Mouse (Mus musculus) retina, embryonic 14.5 days (tissue): ENCODE results near the gene Actl10.

Experiments
- DNase-seq: peaks from one replicate; pipeline ENCODE4 v3.0.0-alpha.2; 2015; ENCODE audit warnings: low spot score

Gene Actl10

DNA sequence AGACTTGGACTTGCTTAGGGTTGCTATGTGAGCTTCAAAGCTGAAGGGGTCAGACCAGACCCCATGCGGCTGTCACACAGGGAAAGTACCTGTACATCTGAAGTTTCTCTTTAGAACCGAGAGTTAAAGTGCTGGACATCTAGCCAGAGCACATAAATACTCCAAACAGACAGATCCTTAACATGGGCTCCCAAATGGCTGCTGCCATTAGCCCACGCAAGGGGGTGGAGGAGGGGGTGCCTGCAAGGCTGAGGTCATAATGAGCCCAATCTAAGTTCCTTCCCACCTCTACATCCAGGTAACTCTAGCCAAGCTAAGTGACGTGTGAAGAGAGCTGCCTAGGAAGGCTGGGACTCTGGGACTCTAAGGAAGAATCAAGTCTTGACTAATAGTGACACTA, at the start of gene Actl10:
TSS of gene Actl10 (plus strand) at position 301 of the 400 bp plus-strand sequence.
- no peak for DNase-seq

GRCm38 (mm10) chr2:154507076-154507475, 44.5 kb upstream of the Actl10 start:
- DNase-seq, result no peak

DNA sequence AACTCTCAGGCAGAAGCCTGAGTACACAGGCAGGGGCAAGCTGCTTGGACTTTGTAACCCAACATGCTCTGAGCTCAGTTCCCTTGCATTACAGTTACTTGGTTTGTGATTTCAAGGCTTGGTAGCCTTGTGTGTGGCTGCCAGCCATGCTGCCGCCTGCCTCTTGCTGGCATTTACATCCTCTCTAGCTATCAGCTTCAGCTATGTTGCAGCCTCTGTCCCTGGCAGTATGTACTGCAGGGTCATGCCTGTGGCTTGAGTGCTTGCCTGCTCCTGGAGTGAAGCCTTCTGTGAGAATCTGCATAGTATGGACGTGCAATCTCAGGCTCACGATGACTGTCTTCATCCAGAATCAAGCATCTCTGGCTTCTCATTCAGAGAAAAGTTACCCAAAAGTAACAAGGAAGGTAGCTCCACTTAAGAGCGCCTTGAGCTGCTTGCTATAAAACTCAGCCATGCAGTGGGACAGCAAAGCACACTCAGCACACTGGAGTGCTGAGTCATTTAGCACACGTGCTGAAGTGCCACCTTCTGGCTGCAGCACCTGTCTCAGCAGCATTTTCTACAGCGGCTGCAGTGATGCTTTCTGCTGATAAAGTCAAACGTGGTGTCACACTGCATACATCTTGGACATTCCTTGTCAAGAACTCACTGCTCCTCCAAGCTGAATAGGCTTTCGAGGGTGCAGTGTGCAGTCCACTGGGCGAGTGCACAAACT, 43.9 kb upstream of the Actl10 start:
- no peak for DNase-seq

DNA sequence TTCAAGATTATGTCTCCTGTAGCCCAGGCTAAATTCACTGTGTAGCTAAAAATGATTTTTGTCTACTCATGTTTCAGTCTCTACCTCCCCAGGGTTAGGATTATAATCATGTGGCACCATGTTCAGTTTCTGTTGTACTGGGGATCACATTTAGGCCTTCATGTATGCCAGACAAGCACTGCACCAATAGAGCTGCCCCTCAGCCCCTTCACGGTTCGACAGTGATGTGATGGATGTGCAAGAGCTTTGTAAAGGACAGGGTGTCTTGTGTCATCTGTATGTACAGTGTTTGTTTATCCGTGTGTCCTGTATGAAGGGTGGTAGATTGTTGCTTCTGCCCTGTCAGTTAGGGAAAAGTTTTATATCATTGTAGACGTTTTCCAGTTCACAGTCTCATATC, 43.1 kb upstream of the Actl10 start:
- DNase-seq, result no peak

DNA sequence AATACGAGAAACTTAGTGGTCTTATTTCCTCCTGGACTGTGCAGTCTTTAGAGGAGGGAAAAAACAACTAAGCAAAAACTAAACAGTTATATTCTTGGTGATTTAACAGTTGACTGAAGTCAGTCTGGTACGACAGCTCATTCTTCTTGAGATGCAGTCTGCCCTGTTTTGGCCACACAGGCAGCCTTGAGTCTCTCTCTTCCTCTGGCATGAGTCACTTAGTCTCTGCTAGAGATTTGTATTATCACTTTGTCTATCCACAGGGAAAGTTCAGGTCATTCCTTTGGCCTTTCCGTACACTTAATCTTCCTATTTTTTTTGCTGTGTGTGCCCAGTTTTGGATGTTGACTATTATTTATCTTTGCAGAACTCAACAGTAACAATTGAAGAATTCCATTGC, 41.4 kb upstream of the Actl10 start:
- no peak for DNase-seq

GRCm38 (mm10) chr2:154516944-154517343, 34.6 kb upstream of the Actl10 start:
- no peak for DNase-seq

GRCm38 (mm10) chr2:154517424-154517823, 34.2 kb upstream of the Actl10 start:
- DNase-seq, result no peak

- DNase-seq, result no peak
These were observed 30.1 kb upstream of the Actl10 start for GRCm38 (mm10) chr2:154521449-154521848.

DNA sequence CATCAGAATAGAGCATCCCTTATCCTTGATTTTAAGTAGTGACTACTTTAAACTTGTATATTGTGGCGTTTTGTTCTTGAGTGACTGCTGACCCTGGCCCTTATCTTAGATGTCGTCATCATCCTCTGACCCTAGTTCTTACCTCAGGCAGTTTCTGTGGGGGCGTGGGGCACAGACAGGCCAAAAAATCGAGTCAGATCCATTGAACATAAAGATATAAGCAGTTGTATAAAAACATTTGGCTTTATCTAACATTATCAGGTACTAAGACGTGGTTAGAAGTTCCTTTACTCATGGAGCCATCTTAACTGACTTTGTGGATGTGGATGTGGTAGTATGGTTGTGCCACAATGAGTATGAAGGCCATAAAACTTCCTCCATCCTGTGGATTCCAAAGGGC, 29.2 kb upstream of the Actl10 start:
- no peak for DNase-seq

- DNase-seq, result no peak
These were observed 26.3 kb upstream of the Actl10 start for GRCm38 (mm10) chr2:154525285-154525684.

GRCm38 (mm10) chr2:154526531-154526930, 25.0 kb upstream of the Actl10 start:
- no peak for DNase-seq

DNA sequence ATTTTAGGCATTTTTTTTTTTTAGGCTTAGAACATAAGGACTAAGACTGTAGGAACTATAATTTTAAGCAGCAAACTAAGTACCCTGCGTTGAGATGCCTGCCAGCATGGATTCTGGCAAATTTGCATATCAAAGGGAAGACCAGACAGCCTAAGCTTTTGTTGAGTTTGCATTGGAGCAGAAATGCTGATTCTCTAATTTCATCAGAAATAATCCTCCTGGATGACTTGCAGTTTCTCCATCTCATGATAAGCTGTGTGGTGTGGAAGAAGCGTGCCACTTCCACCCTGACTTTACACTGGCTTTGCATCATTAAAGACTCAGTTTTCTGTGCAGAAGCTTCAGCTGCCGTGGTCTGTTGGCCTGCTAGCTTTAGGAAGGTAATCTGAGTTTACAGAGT, 18.7 kb upstream of the Actl10 start:
- no peak for DNase-seq

GRCm38 (mm10) chr2:154534704-154535270, 16.8 kb upstream of the Actl10 start:
- no peak for DNase-seq

DNA sequence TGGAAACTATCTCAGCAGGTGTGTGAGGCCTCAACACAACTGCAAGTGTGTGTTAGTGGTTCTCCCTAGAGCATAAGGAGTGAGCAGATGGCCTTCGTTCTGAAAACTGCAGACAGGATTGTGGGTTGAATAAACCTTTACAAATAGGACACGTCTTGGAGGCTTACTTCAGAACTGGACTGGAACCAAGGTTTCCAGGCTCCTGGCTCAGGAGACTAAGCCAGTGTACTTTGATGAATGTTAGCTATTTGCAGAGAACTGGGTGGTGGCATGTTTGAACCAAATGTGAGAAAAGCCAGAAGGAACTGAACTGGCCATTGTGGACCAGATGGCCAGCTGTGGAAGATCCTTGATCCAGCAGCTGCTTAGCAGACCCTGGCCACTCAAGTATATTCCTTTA, 13.3 kb upstream of the Actl10 start:
- no peak for DNase-seq

DNA sequence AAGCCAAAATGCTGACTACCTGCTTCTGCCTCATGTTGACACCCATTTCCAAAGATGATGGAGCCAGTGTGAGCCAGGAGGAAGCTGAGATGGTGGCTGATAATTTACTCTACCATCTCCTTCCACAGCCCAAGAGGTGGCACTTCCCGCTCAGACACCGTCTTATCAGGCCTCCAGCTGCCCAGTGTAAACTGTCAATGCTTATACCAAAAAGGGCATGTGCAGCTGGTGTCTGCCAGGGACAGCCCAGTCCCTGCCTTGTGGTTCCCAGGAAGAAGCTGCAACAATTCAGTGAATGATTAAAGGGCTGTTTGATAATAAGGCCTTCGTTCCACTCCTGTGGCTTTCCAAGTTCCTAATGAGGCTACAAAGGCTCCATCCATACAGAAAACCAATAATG, 12.9 kb upstream of the Actl10 start:
- DNase-seq, result peak; percentile 38

DNA sequence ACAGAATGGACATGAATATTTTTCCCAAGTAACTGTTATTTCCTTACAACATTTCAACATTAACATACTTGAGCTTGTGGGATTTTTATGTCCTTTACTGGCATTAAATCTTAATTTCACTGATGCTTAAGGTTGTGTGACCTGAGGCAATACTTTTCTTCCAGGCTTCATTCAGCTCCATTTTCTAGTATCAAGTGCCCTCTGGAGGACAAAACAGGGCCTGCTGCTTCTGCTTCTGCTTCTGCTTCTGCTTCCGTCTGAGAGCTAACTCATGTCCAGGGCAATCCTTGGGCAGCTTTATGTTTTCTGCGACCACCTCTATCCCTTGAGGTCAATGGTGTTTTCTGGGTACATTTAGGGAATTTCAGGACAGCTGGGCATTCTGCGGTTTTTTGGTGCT, 11.9 kb upstream of the Actl10 start:
- DNase-seq, result peak; percentile 73

- no peak for DNase-seq
These were observed 9.9 kb upstream of the Actl10 start for GRCm38 (mm10) chr2:154541630-154542029.

DNA sequence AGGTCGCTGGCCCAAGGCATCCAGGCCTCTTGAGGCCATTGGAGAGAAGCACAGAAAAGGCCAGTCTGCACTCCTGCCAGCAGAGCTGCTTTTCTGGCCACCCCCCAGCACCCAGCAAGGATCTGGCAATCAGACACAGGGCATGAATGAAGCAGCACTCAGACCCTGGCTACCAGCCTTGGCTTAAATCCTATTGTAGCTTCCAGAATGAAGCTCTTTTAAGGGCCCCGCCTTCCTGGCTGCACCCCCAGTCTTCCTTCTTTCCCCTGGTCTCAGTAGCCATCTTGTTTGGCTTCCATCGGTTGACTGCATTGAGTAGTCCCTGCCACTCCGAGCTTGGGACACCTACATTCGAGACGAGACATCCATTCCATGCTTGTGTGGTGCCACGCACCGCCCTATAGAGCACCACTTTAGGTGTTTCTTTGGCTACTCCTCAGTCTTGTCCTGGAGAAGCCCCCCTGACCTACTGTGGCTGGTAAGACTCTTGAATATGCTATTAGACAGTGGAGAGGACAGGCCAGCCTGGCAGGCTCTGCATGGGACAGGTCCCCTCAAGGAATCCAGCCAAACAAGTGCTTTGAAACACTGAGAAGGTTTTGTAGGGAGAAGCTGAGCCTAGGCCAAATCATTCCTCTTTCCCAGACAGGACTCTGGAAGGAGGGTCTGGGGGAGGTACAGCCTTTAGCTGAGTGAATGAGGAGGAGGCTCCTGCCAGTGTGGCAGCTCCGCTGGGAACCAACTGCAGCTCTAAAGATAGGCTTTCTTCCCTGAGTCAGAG, 7.8 kb upstream of the Actl10 start:
- DNase-seq, result no peak

DNA sequence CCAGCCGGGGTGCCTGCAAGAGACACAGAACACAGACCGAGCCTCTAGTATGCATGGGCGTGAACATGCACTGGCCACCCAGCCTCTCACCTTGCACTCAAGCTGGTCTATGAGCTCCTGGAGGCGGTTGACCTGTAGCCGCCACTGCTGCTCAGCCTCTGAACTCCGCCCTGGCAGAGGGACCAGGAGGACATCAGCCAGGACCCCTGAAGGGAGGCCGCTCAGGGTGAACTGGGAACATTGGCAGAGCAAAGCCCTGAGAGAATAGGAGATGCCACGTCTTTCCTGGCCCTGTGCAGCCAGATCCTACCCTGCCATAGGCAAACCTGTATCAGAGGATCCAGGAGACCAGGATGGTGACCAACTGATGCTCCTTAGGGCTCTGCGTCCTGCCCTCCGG, 4.9 kb upstream of the Actl10 start, which contains the start of gene 1700003F12Rik:
TSS of gene 1700003F12Rik (plus strand) at position 375 of the 400 bp plus-strand sequence.
- no peak for DNase-seq

DNA sequence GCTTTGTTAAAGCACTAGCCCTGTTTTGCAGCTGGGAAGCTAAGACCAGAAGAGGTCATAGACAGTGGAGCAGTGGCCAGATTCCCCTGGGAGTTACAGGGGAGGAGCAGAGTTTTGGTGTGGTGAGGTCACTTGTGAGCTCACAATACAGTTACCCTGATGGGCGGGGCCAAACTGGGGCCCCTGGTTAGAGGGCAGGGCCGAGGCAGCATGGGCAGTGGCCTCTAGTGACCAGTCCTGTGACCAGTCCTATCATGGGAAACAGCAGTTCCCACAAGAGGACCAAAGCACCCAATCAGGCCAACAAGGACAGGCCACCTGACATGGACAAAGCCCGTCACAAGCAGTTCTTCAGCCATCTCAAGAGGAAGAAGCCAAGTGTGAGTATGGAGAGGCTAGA, 2.9 kb upstream of the Actl10 start:
- peak; percentile 72 for DNase-seq

- DNase-seq, result peak; percentile 82
These were observed 2.3 kb upstream of the Actl10 start for GRCm38 (mm10) chr2:154549127-154549885.

- DNase-seq, result no peak
These were observed 1.7 kb upstream of the Actl10 start for GRCm38 (mm10) chr2:154549886-154550189.

DNA sequence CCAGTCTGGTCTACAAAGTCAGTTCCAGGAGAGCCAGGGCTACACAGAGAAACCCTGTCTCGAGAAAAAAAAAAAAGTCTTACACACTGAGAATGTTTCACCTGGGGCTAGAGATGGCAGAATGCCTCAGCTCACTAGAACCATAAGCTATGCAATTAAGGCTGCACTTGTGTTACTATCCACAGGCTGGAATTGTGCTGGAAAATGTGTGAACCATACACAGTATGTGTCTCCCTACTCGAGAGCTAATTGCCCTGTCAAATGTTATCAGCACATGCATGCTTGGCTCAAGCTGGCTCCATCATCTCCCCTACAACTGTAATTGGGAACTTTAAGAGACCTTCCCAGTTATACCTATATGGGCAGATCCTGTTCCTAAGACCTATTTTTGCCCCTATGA, 639 bp upstream of the Actl10 start:
- DNase-seq, result peak; percentile 59
